Mouse (Mus musculus) mouse embryonic stem cell (cell line): Measurements from ENCODE around the gene Tmem184a.

Source experiments
- in situ Hi-C, 2 experiments: fragments of 300-500 bp; cut with MboI; formaldehyde crosslinking; loops; 1 replicate in 1 of 2; 3 replicates in 1 of 2; pipeline ENCODE4 v1.14.3; 2019 to 2020; ENCODE audit warnings: low sequenced_read_pairs in 2 of 2, low pct_unique_long_range_greater_than_20kb in 1 of 2, mixed read lengths in 1 of 2; ENCODE audit not compliant: unreplicated experiment in 1 of 2

Gene Tmem184a

DNA sequence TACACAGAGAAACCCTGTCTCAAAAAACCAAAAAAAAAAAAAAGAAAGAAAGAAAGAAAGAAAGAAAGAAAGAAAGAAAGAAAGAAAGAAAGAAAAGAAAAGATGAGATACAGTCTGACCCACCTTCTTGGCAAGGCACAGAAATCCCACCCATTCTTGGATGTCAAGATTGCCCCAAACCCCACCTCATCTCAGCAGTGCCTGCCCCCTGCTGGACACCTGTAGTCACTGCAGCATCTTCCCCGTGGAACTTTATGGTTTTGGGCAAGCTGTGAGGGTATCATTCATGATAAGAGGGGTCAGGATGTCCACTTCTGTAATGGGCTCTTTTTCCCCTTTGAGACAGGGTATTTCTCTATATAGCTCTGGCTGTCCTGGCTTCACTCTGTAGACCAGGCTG is 2.4 kb downstream of the Tmem184a start:
- in situ Hi-C loops = no loop called here

- in situ Hi-C loops = no loop called here
Measured at GRCm38 (mm10) chr5:139816445-139816844, 3.3 kb downstream of the Tmem184a start.

DNA sequence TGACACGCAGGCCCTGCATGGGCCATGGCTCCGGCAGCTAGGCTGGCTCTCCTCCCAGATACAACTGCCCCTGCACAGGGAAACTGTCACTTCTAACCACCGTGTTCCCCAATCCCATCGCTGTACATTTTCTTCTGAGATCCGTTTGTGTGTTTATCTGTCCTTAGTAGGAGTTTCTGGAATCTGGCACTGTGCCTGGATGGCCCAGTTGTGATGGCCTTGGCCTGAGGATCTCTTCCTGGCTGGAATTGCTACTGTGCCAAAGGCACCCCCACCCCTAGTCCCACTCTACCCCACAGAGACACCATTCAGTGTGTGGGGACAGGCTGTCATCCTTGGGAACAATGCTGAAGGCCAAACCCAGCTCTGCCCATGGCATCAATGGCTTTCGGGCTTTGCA is 3.8 kb downstream of the Tmem184a start:
- in situ Hi-C loops = no loop called here

- in situ Hi-C loops = no loop called here
Measured at GRCm38 (mm10) chr5:139813963-139814381, 5.7 kb downstream of the Tmem184a start.

DNA sequence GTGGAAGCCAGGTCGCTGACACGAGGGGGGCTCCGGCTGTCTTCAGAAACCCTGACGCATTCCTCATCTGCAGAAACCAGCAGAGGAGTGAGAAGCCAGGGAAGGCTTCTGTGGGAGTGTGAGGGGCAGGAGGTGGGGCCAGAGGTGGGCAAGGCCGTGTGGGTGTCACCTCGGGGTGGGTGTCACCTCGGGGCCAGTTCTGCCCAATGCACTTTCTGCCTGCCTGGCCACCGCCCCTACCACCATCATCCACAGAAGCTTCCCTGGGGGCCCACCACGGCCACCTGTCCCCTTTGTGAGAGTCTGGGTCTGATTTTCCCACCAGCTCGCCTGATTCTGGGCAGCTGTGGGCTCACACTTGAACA is 6.6 kb downstream of the Tmem184a start:
- in situ Hi-C loops = no loop called here

DNA sequence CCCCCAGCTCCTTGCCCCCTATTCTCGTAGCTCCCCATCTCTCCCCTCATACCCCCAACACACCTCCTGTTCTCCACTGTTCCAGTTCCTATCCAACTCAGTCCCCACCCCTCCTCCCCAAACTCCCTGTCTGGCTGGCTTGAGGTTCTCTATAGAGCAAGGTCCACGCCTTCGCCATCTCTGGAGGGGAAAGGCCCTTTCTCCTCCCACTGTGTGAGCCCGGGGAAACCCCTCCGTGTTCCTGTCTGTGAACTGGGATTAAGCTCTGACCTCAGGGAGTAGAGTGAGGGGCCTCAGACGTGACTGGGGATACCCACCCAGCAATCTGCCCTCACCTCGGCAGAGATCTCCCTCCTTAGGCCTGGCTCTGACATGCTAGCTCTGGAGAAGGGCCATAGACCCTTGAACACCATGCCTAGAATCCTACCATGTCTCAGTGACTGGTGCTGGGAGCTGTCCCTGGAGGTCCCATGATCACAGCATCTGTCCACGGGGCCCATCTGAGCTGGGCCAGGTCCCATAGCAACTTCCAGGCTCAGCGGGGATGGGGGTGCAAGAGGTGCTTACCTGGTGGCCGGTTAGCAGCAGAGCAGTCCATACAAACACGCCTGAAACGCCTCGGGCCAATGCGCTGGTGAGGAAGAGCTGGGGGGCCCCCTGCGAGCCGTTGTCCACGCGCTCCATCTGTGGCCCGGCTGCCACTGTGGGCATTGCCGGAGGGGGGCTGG is 7.2 kb downstream of the Tmem184a start:
- in situ Hi-C loops = no loop called here

GRCm38 (mm10) chr5:139811677-139812397 is 7.9 kb downstream of the Tmem184a start:
- in situ Hi-C loops = no loop called here

GRCm38 (mm10) chr5:139809397-139809796 is 10.3 kb downstream of the Tmem184a start:
- in situ Hi-C loops = no loop called here

GRCm38 (mm10) chr5:139805924-139806323 is 13.8 kb downstream of the Tmem184a start:
- in situ Hi-C loops = no loop called here

GRCm38 (mm10) chr5:139804573-139805111 is 15.1 kb downstream of the Tmem184a start:
- in situ Hi-C loops = no loop called here

- in situ Hi-C loops = no loop called here
Measured at GRCm38 (mm10) chr5:139804107-139804551, 15.6 kb downstream of the Tmem184a start.

- in situ Hi-C loops = no loop called here
Measured at GRCm38 (mm10) chr5:139803601-139804102, 16.1 kb downstream of the Tmem184a start.

GRCm38 (mm10) chr5:139803165-139803564 is 16.6 kb downstream of the Tmem184a start:
- in situ Hi-C loops = no loop called here

GRCm38 (mm10) chr5:139801880-139802279 is 17.8 kb downstream of the Tmem184a start:
- in situ Hi-C loops = no loop called here

DNA sequence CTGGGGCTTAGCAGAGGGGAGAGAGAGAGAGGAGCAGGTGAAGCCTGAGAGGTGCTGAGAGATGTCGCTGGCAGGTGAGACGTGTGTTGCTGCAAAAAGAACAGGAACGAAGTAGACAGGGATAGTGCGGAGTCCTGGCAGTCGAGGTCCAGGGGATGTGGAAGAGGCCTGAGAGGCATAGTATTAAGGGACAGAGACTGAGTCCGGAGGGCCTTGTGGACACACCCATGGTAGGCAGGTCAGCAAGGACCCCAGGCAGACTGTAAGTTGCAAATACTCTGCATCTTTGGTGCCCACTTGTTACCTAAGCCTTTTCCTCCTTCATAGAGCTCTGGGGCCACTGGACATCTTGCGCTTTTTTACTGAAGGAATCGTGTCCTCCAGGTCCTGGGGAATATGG is 18.5 kb downstream of the Tmem184a start:
- in situ Hi-C loops = no loop called here

DNA sequence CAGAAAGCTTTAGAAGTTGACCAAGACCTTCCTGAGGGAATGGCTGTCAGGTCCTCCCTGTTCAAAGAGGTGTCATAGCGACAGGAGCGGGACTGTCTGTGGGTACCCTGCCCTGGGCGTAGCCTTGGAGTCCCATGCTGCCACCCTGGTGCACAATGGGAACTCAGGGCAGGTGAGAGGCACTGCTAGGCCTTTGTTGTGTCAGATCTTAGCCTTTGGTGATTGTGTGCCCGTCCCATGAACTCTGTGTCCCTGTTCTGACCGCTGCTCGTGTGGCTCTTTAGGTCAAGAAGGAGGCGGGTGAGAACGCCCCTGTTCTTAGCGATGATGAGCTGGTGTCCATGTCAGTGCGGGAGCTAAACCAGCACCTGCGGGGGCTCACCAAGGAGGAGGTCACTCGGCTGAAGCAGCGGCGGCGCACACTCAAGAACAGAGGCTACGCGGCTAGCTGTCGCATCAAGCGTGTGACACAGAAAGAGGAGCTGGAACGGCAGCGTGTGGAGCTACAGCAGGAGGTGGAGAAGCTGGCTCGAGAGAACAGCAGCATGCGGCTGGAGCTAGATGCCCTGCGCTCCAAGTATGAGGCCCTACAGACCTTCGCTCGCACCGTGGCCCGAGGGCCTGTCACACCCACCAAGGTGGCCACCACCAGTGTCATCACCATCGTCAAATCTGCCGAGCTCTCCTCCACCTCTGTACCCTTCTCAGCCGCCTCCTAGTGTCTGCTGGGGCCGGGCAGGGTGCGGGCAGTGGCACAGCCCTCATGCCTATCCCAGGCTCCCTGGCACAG is 19.7 kb downstream of the Tmem184a start:
- in situ Hi-C loops = no loop called here

GRCm38 (mm10) chr5:139799041-139799440 is 20.7 kb downstream of the Tmem184a start:
- in situ Hi-C loops = no loop called here

- in situ Hi-C loops = no loop called here
Measured at GRCm38 (mm10) chr5:139798168-139798900, 21.4 kb downstream of the Tmem184a start.
